Mouse (Mus musculus): ENCODE measurements around the gene Wfikkn1. TPM values are rescaled to one million over a fixed set of nuclear protein-coding genes. Genes with fewer than 3 reads are reported as not detected.

Wfikkn1 gene
- 1 to 10 TPM; 1.7 TPM for total RNA-seq (2021)
- long read RNA-seq, experiment 1, partial matches to known transcripts, result 0 of 2 reads
- long read RNA-seq, experiment 1, other reads (novel, unspliced or antisense), result 2 of 2 reads
- long read RNA-seq, experiment 2, partial matches to known transcripts, result 0 of 1 reads
- long read RNA-seq, experiment 2, other reads (novel, unspliced or antisense), result 1 of 1 reads

DNA sequence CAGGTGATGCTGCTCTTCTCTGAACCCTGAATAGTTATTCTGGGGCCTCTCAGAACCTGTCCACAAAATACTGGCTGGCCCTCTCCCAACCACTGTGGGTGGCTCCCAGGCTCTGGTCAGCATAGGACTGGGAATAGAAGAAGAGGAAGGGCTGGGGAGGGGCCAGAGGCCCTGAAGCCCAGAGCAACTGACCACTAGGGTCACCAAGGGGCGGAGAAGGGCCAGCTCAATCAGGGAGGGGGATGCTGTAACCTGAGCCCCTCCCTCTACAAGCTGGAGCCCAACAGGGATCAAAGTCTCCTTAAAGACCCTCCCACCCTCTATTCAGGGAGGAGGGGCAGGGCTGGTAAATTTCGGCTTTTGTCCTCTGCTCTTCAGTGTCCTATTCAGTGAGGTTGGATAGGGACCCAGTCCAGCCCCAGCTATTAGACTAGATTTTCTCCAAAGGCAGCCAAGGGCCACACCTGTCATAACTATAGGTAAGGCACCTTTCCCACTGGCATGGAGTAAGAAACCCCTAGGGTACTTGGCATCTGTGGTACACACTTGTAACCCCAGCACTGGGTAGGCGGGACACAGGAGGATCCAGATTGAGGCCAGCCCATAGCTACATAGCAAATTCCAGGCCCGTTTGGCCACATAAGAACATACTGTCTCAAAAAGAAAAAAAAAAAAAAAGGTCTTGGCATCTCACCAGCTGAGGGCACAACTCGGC lies at the start of gene Wfikkn1:
Gene Wfikkn1, minus strand, starts transcription at position 663 of the 715 bp plus-strand sequence.
- no peak for DNase-seq (ENCODE audit: extremely low spot score in 1 of 2, low spot score in 2 of 2)
- intact Hi-C loops (cut with DNase I), result no loop called here
- H3K27ac ChIP-seq, result 0 out of 2 replicates have a peak within 1 kb of the TSS, but pooled peaks have one; percentile 11
- H3K4me3 ChIP-seq, result no peak within 1 kb of the TSS
- TF ChIP-seq CTCF (IDR thresholded peaks at IDR 0.05), result no peak

- intact Hi-C loops (cut with DNase I), result no loop called here
- Histone ChIP-seq H3K27ac (peak overlapping the region; percentile 76), H3K4me3 (no peak overlapping the region)
- DNase-seq (ENCODE audit: extremely low spot score in 1 of 2, low spot score in 2 of 2), result peak in 1 of 2 experiments; percentile 41
- no peak for TF ChIP-seq CTCF (IDR thresholded peaks at IDR 0.05)
Observed at GRCm38 (mm10) chr17:25925348-25925747, 44.7 kb upstream of the Wfikkn1 start.

DNA sequence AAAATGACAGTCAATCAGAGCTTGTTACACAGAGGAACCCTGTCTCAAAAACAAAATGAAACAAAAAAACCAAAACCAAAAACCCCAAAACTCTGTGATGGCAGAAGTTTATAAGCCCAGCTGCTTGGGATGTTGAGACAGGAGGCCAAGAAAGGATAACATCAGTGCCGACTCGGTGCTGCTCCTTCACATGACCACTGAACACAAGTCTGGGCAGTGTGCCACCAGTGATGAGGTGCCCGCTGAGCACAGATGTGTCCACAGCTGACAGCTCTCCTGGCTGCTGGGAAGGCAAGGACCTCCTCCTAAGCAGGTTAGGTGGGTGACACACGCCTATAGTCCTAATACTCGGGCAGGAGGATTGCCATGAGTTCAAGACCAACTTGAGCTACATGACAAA lies 41.5 kb upstream of the Wfikkn1 start:
- peak overlapping the region; percentile 28; the same call in 1 of the 2 replicates for H3K27ac ChIP-seq
- no peak for TF ChIP-seq CTCF (IDR thresholded peaks at IDR 0.05)
- intact Hi-C loops (cut with DNase I), result no loop called here
- no peak for DNase-seq (ENCODE audit: extremely low spot score in 1 of 2, low spot score in 2 of 2)
- H3K4me3 ChIP-seq, result no peak overlapping the region

GRCm38 (mm10) chr17:25919786-25920642 lies 39.4 kb upstream of the Wfikkn1 start:
- H3K27ac ChIP-seq, result peak overlapping the region; percentile 89
- no peak for TF ChIP-seq CTCF (IDR thresholded peaks at IDR 0.05)
- DNase-seq (ENCODE audit: extremely low spot score in 1 of 2, low spot score in 2 of 2), result peak; percentile 100
- H3K4me3 ChIP-seq, result peak overlapping the region; percentile 73
- intact Hi-C loops (cut with DNase I), result loop anchor here (2.0 to 5.0 kb wide), 2 partner anchors 43 to 65 kb away; partner anchors contain the start of genes Capn15 and Mettl26

- no peak for DNase-seq (ENCODE audit: extremely low spot score in 1 of 2, low spot score in 2 of 2)
- TF ChIP-seq CTCF (IDR thresholded peaks at IDR 0.05), result no peak; the same call in 1 of the 2 replicates
- intact Hi-C loops (cut with DNase I), result loop anchor here (2.0 to 5.0 kb wide), 2 partner anchors 42 to 66 kb away; partner anchors contain the start of genes Capn15 and Mettl26
- peak within 1 kb of the TSS; percentile 97 for H3K4me3 ChIP-seq
- H3K27ac ChIP-seq, result peak within 1 kb of the TSS; percentile 94
Observed at GRCm38 (mm10) chr17:25919144-25919785, 38.6 kb upstream of the Wfikkn1 start, which contains the start of gene Rab40c. TSS of gene Rab40c (minus strand) at chr17:25919727.

- TF ChIP-seq CTCF (IDR thresholded peaks at IDR 0.05), result no peak
- intact Hi-C loops (cut with DNase I), result loop anchor here (2.0 to 5.0 kb wide), 2 partner anchors 41 to 67 kb away; partner anchors contain the start of genes Capn15 and Mettl26
- peak overlapping the region; percentile 97 for H3K4me3 ChIP-seq
- peak overlapping the region; percentile 94 for H3K27ac ChIP-seq
- no peak for DNase-seq (ENCODE audit: extremely low spot score in 1 of 2, low spot score in 2 of 2)
Observed at GRCm38 (mm10) chr17:25918037-25918750, 37.5 kb upstream of the Wfikkn1 start.

DNA sequence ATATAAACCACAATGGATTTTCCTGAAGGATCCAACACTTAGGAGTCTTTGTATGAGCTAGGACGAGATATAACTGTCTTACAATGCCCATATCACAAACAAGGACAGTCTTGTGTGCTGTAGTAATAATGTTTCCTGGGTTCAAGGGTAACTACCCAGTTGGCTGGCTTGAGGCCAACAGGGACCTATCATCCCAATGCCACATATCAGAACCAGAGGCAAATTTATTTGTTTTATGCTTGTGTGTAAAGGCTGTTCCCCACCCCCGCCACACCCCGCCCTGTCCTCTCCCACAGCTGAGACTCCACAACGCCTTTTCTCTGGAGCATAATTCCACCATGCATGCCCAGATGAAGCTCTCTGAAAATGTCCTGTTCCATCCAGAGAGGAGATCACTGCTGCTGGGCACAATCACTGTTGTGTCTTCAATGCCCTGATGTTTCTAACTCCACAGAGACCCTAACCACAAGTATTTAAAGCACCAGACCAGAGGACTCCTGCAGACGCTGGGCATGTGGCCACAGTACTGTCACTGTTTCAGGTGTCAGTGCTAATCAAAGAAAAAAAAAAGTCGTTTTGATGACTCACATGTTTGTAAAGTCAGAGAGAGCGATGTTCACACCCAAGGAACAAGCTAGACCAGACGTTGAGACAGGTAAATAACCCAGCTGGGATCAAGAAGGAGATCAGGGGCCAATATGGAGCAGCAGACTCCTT lies 36.4 kb upstream of the Wfikkn1 start:
- no peak for DNase-seq (ENCODE audit: extremely low spot score in 1 of 2, low spot score in 2 of 2)
- H3K27ac ChIP-seq, result peak overlapping the region; percentile 6; the same call in 1 of the 2 replicates
- intact Hi-C loops (cut with DNase I), result loop anchor here (5.0 kb wide), 1 partner anchor 40 kb away; the partner anchor contains the start of gene Mettl26
- TF ChIP-seq CTCF (IDR thresholded peaks at IDR 0.05), result no peak
- H3K4me3 ChIP-seq, result peak overlapping the region; percentile 97; the same call in 1 of the 2 replicates

GRCm38 (mm10) chr17:25914295-25914694 lies 33.6 kb upstream of the Wfikkn1 start:
- intact Hi-C loops (cut with DNase I), result no loop called here
- no peak for TF ChIP-seq CTCF (IDR thresholded peaks at IDR 0.05)
- Histone ChIP-seq H3K27ac (peak overlapping the region; percentile 77), H3K4me3 (no peak overlapping the region)
- DNase-seq (ENCODE audit: extremely low spot score in 1 of 2, low spot score in 2 of 2), result no peak

- intact Hi-C loops (cut with DNase I), result no loop called here
- H3K27ac ChIP-seq, result peak overlapping the region; percentile 77
- no peak for DNase-seq (ENCODE audit: extremely low spot score in 1 of 2, low spot score in 2 of 2)
- peak overlapping the region; percentile 5; the same call in 1 of the 2 replicates for H3K4me3 ChIP-seq
- no peak for TF ChIP-seq CTCF (IDR thresholded peaks at IDR 0.05)
Observed at GRCm38 (mm10) chr17:25913877-25914275, 33.2 kb upstream of the Wfikkn1 start.

Measured in left cerebral cortex, adult 2 months (tissue).